8 mouse cellular contexts compared by ENCODE assay signal in genomic region chr12:41023511-41024421, GRCm38 (mm10). TPM values are rescaled to one million over a fixed set of nuclear protein-coding genes. Genes with fewer than 3 reads are reported as not detected.
DNase-seq lines count a peak whose midpoint lies in the region; ATAC-seq lines count a peak whose summit lies in the region.

TSS of gene Immp2l (plus strand) at chr12:41024090.

- peak; percentile 94 for ATAC-seq in megakaryocyte progenitor cell, adult 5-6 weeks (replicated peaks; ENCODE audit: poor library complexity)

- peak; percentile 91 for DNase-seq in adipocyte (ENCODE audit: low spot score)
- peak; percentile 95 for DNase-seq in embryo, embryonic 10 days (ENCODE audit: low spot score)
- peak; percentile 93 for DNase-seq in gastrocnemius, postnatal 10 days
- peak; percentile 98 for DNase-seq in induced T-regulatory cell, adult 2 months (ENCODE audit: low read depth)
- DNase-seq in left cerebral cortex, adult 9 months (ENCODE audit: low spot score in 2 of 2): peak; percentile 79 to 92
- peak; percentile 92 for DNase-seq in right cerebral cortex, postnatal 14 days
- peak; percentile 91 to 96 for DNase-seq in urinary bladder, postnatal 36 days (ENCODE audit: low spot score in 2 of 2)

RNA-seq across cellular contexts. Expression of gene Immp2l, which starts in this region (rescaled TPM):
- 1 to 10 TPM; 8.0 to 9.7 TPM for total RNA-seq in gastrocnemius, postnatal 10 days (2021)
- 7.4 and 9.1 TPM in 2 replicates for total RNA-seq in megakaryocyte progenitor cell, adult 5-6 weeks (2015)
- 2.9 and 5.7 TPM in 2 replicates for total RNA-seq in megakaryocyte progenitor cell, adult 5-6 weeks (2017)

Comparison
In these comparisons a context has a peak if more than half of its experiments do, and no peak if none do; other contexts are left out.
1. Peak in every context shown above with its lines: DNase-seq and ATAC-seq.